Mouse (Mus musculus) bone marrow macrophage, adult 2 months (primary cell): Measurements from ENCODE around the gene Tas2r138.

Experiments used
- CTCF ChIP-seq: IDR thresholded peaks from 2 replicates; pipeline ENCODE4 v1.5.1; 2012; ENCODE audit warnings: low read depth, mild to moderate bottlenecking, low read length, moderate library complexity
- POLR2A ChIP-seq: IDR thresholded peaks from 2 replicates; pipeline ENCODE4 v1.6.1; 2012; ENCODE audit warnings: mild to moderate bottlenecking, low read depth, low read length, borderline replicate concordance

- TF ChIP-seq CTCF (no peak), POLR2A (no peak)
Observed at GRCm38 (mm10) chr6:40626111-40626510, 13.0 kb upstream of the Tas2r138 start.
